Mouse (Mus musculus) liver, embryonic 16.5 days (tissue): ENCODE measurements around the gene Tle3. TPM values are rescaled to one million over a fixed set of nuclear protein-coding genes. Genes with fewer than 3 reads are reported as not detected.

ENCODE experiments used
- ATAC-seq: fragments of 200-750 bp; cut with Nextera tagmentation; 2 replicates; pipeline ENCODE4 v1.8.0; 2017; ENCODE audit warnings: low read depth, mild to moderate bottlenecking, moderate number of reproducible peaks, moderate library complexity
- H3K27ac ChIP-seq: fragments of 300-500 bp; sonication (generic); 2 replicates; pipeline ENCODE4 v1.5.1; 2014; ENCODE audit warnings: mild to moderate bottlenecking, low read length
- H3K27me3 ChIP-seq: fragments of 300-500 bp; sonication (generic); 2 replicates; pipeline ENCODE4 v1.6.1; 2014; ENCODE audit warnings: low read depth, low read length, mixed read lengths; ENCODE audit not compliant: control insufficient read depth, insufficient read depth
- H3K36me3 ChIP-seq: fragments of 300-500 bp; sonication (generic); 2 replicates; pipeline ENCODE4 v1.6.1; 2014; ENCODE audit warnings: mild to moderate bottlenecking; ENCODE audit not compliant: control insufficient read depth, insufficient read depth
- H3K4me1 ChIP-seq: fragments of 300-500 bp; sonication (generic); 2 replicates; pipeline ENCODE4 v1.6.1; 2014; ENCODE audit warnings: low read depth, low read length, mixed read lengths; ENCODE audit not compliant: control insufficient read depth
- H3K4me2 ChIP-seq: fragments of 300-500 bp; sonication (generic); 2 replicates; pipeline ENCODE4 v1.6.1; 2014; ENCODE audit warnings: low read depth, low read length, mixed read lengths
- H3K4me3 ChIP-seq: fragments of 300-500 bp; sonication (generic); 2 replicates; pipeline ENCODE4 v1.5.1; 2014; ENCODE audit warnings: low read depth, mild to moderate bottlenecking, low read length
- H3K9ac ChIP-seq: fragments of 300-500 bp; sonication (generic); 2 replicates; pipeline ENCODE4 v1.6.1; 2014; ENCODE audit warnings: low read depth, low read length
- H3K9me3 ChIP-seq: fragments of 300-500 bp; sonication (generic); replicated peaks from 2 replicates; pipeline ENCODE4 v1.6.1; 2016; ENCODE audit warnings: low read length; ENCODE audit not compliant: control insufficient read depth
- WGBS: fragments of 180-500 bp; shearing (Covaris S2); extraction: QIAGEN DNeasy Blood & Tissue Kit; methylation state at CpG from one replicate; pipeline ENCODE4 v1.1.7; 2014; ENCODE audit not compliant: insufficient replicate concordance; 5-methylcytosine and 5-hydroxymethylcytosine counted together
- polyA plus RNA-seq: library from polyadenylated mRNA; unstranded; fragments of >200 nt; fragmentation: Nextera tagmentation; extraction: Ambion mirVana; gene quantifications from 2 replicates; pipeline ENCODE4 v1.2.1, GENCODE M21; 2015

Gene Tle3
- polyA plus RNA-seq, 1 experiment from 2014 or later: 3.6 TPM

- H3K9ac ChIP-seq: no peak overlapping the region
- peak; percentile 51 for ATAC-seq
- peaks cover 25% of the 10 kb centered on the region for H3K4me1 ChIP-seq
- H3K4me2 ChIP-seq: no peak overlapping the region
- WGBS: 13% methylated on average over 8 of the region's 8 CpGs
- H3K36me3 ChIP-seq: no peaks in the 10 kb centered on the region
- H3K9me3 ChIP-seq: no peaks in the 10 kb centered on the region
- no peaks in the 10 kb centered on the region for H3K27me3 ChIP-seq
- H3K27ac ChIP-seq: no peak overlapping the region
- H3K4me3 ChIP-seq: no peak overlapping the region
Observed at GRCm38 (mm10) chr9:61385753-61386152, 13.6 kb downstream of the Tle3 start.

GRCm38 (mm10) chr9:61386314-61386713, 14.1 kb downstream of the Tle3 start:
- no peak overlapping the region for H3K4me3 ChIP-seq
- H3K36me3 ChIP-seq: no peaks in the 10 kb centered on the region
- H3K27me3 ChIP-seq: no peaks in the 10 kb centered on the region
- H3K27ac ChIP-seq: no peak overlapping the region
- no peak overlapping the region for H3K9ac ChIP-seq
- peaks cover 25% of the 10 kb centered on the region for H3K4me1 ChIP-seq
- ATAC-seq: no peak
- H3K9me3 ChIP-seq: no peaks in the 10 kb centered on the region
- whole genome bisulfite sequencing: 73% methylated on average over 2 of the region's 2 CpGs
- no peak overlapping the region for H3K4me2 ChIP-seq

GRCm38 (mm10) chr9:61387797-61388196, 15.6 kb downstream of the Tle3 start:
- Histone ChIP-seq H3K27me3 (no peaks in the 10 kb centered on the region), H3K9me3 (no peaks in the 10 kb centered on the region), H3K9ac (no peak overlapping the region), H3K36me3 (no peaks in the 10 kb centered on the region), H3K27ac (no peak overlapping the region), H3K4me2 (no peak overlapping the region; the same call in 1 of the 2 replicates), H3K4me1 (peaks cover 23% of the 10 kb centered on the region), H3K4me3 (no peak overlapping the region)
- no peak for ATAC-seq
- WGBS: 54% methylated on average over 5 of the region's 5 CpGs

GRCm38 (mm10) chr9:61388214-61388613, 16.0 kb downstream of the Tle3 start:
- ATAC-seq: no peak
- Histone ChIP-seq H3K9ac (no peak overlapping the region), H3K36me3 (no peaks in the 10 kb centered on the region), H3K4me1 (peaks cover 21% of the 10 kb centered on the region), H3K27me3 (no peaks in the 10 kb centered on the region), H3K4me3 (no peak overlapping the region), H3K9me3 (no peaks in the 10 kb centered on the region), H3K4me2 (no peak overlapping the region; the same call in 1 of the 2 replicates), H3K27ac (no peak overlapping the region)
- 64% methylated on average over 12 of the region's 12 CpGs for WGBS

DNA sequence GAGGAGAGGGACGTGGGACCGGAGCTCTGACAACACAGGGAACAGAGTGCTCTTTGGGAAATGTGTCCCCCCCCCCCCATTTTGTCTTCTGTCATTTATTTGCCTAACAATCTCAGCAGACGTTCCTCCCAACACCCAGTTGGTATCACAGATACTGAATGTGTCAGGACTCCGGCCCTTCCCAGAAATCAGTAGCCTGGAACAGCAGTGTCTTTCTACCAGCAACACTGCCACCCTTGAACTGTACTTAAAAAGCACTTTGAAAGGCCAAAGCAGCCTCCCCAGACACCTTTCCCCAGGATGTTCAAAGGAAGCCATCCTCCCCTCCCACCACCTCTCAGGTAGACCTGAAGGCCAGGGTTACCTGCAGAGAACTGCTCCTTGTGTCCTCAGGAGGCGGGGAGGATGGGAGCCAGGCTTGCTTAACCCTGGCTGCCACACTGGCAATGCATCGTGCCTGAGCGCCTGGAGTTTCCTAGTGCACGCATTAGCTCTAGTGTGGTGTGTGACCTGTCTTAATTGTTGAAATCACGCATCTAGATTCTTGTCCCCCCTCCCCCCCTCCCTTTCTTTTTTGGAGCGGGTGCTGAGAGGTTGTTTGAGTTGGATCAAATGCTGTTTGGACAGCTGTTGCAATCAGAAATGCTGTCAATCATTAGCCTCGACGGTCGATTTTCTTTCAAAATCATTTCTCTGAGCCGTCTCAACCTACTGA, 16.7 kb downstream of the Tle3 start:
- Histone ChIP-seq H3K4me3 (no peak overlapping the region), H3K27ac (no peak overlapping the region; the same call in 1 of the 2 replicates), H3K4me1 (peaks cover 21% of the 10 kb centered on the region), H3K9ac (no peak overlapping the region), H3K9me3 (no peaks in the 10 kb centered on the region), H3K27me3 (no peaks in the 10 kb centered on the region), H3K36me3 (no peaks in the 10 kb centered on the region), H3K4me2 (peak overlapping the region; percentile 0; the same call in 1 of the 2 replicates)
- 40% methylated on average over 14 of the region's 14 CpGs for WGBS
- ATAC-seq: peak; percentile 52

- WGBS: 25% methylated on average over 7 of the region's 7 CpGs
- Histone ChIP-seq H3K4me1 (peaks cover 21% of the 10 kb centered on the region), H3K4me2 (no peak overlapping the region; the same call in 1 of the 2 replicates), H3K9ac (no peak overlapping the region), H3K27me3 (no peaks in the 10 kb centered on the region), H3K27ac (peak overlapping the region; percentile 39; the same call in 1 of the 2 replicates), H3K4me3 (no peak overlapping the region), H3K9me3 (no peaks in the 10 kb centered on the region), H3K36me3 (no peaks in the 10 kb centered on the region)
- ATAC-seq: no peak
Observed at GRCm38 (mm10) chr9:61389404-61389701, 17.2 kb downstream of the Tle3 start.

GRCm38 (mm10) chr9:61391570-61392337, 19.6 kb downstream of the Tle3 start:
- ATAC-seq: no peak
- WGBS: 63% methylated on average over 5 of the region's 5 CpGs
- no peaks in the 10 kb centered on the region for H3K36me3 ChIP-seq

GRCm38 (mm10) chr9:61392338-61392620, 20.1 kb downstream of the Tle3 start:
- H3K9me3 ChIP-seq: no peaks in the 10 kb centered on the region
- H3K27ac ChIP-seq: no peak overlapping the region
- no peak for ATAC-seq
- H3K27me3 ChIP-seq: no peaks in the 10 kb centered on the region
- H3K4me2 ChIP-seq: no peak overlapping the region
- H3K4me1 ChIP-seq: peaks cover 18% of the 10 kb centered on the region
- H3K36me3 ChIP-seq: no peaks in the 10 kb centered on the region
- H3K4me3 ChIP-seq: no peak overlapping the region
- no peak overlapping the region for H3K9ac ChIP-seq
- 62% methylated on average over 6 of the region's 6 CpGs for WGBS

More at GRCm38 (mm10) chr9:61391570-61392337, 19.6 kb downstream of the Tle3 start:
- H3K4me1 ChIP-seq: peaks cover 18% of the 10 kb centered on the region
- no peaks in the 10 kb centered on the region for H3K9me3 ChIP-seq
- no peak overlapping the region for H3K4me3 ChIP-seq
- no peak overlapping the region for H3K4me2 ChIP-seq
- H3K27ac ChIP-seq: no peak overlapping the region
- no peaks in the 10 kb centered on the region for H3K27me3 ChIP-seq
- H3K9ac ChIP-seq: no peak overlapping the region

DNA sequence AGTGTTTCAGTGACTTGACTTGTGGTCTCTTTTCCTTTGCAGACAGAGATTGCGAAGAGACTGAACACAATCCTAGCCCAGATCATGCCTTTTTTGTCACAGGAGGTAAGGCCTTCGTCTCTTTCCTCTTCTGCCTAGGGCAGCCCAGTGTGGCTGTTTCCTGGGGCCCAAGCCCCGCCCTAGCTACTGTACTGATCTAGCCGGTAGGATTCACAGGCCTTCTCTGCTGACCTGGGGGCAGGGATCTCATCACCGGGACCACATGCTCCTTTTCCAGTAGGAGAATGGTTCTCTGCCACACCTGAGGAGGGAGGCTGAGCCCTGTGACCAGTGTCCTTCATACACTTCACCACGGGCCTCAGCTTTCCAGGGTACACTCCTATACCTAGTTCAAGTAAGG, 21.0 kb downstream of the Tle3 start:
- Histone ChIP-seq H3K4me2 (no peak overlapping the region), H3K36me3 (no peaks in the 10 kb centered on the region), H3K9ac (no peak overlapping the region), H3K27me3 (no peaks in the 10 kb centered on the region), H3K27ac (no peak overlapping the region), H3K4me3 (no peak overlapping the region), H3K9me3 (no peaks in the 10 kb centered on the region), H3K4me1 (peaks cover 14% of the 10 kb centered on the region)
- WGBS: 51% methylated on average over 6 of the region's 6 CpGs
- ATAC-seq: no peak
